Mouse (Mus musculus): ENCODE results near the gene Atad5. TPM values are rescaled to one million over a fixed set of nuclear protein-coding genes. Genes with fewer than 3 reads are reported as not detected.

Atad5 gene
- 5.9 to 8.3 TPM (median 6.9 TPM) in 4 replicates for total RNA-seq (2023)

DNA sequence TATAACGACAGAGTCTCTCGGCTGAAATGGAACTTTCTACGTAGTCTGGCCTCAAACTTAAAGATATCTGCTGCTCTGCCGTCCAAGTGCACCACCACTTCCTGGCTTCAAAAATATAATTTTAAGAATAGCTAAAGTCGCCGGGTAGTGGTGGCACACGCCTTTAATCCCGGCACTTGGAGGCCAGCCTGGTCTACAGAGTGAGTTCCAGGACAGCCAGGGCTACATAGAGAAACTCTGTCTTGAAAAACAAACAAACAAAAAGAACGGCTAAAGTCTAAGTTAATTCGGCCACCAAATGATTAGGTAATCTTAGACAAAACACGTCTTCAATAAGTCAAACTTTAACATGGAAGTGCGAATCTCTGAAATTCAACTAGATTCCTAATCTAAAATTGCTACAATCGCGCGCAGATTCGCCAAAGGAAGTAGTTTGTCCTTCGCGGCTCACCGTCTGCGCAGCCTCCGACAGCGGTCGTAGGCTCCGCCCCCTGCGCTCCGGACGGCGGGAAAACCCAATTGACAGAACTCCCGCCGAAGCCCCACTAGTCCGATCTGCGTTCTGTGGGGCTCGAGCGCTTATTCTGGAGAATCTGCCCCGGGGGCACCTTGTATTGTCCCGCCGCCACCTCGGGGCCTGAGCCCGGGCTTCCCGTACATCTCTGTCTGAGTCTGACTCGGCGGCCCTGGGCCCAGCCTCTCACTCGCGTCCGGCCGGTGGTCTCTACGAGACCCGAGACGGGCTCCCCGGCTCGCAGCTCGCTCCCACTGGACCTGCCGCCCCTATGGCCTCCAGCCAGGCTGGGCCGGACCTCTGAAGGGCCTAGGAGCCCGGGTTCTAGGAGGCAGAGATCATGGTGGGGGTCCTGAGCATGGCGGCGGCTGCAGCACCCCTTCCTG is at the start of gene Atad5:
Atad5 (plus strand) TSS at position 484 of the 900 bp plus-strand sequence.

DNA sequence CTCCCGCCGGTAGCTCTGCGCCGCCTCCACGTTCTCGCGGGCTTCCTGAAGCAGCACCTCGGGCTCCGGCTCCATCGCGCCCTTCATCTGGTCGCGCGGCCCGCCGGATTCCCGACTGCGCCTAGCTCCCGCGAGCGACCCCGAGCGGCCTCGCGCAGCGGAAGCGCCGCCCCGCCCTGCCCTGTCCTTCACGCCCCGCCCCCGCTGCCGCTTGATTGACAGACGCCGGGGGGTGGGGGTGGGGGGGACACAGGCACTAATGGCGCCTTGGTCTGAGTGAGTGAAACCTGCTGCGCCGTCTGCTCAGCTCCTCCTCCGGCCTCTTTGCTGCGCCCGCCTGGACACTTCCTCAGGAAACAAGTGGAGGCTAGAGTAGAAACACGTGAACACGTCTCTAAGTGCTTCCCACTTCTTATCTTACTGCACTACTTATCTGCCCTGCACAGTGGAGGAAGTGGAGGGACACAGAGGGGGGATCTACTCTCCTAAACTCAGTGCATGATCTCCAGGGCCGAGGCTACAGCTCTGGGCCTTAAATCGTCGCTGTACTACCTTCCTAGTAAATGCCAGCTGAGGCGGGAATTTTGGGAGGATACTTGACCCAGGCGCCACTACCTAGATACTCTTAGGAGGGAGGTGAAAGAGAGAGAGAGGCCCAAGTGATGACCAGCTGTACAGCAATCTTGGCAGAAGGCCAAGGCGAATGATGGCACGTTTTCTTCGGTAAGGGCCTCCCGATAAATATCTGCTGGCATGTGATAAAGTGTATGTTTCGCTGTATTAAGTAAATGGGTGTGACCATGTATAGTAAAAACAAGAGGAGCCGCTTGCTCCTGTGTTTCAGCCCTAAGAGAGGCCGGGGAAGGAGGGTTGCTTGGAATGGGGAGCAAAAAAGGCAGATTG is 8.1 kb upstream of the Atad5 start, which contains the start of gene Crlf3:
Crlf3 (minus strand) TSS at position 166 of the 903 bp plus-strand sequence.

DNA sequence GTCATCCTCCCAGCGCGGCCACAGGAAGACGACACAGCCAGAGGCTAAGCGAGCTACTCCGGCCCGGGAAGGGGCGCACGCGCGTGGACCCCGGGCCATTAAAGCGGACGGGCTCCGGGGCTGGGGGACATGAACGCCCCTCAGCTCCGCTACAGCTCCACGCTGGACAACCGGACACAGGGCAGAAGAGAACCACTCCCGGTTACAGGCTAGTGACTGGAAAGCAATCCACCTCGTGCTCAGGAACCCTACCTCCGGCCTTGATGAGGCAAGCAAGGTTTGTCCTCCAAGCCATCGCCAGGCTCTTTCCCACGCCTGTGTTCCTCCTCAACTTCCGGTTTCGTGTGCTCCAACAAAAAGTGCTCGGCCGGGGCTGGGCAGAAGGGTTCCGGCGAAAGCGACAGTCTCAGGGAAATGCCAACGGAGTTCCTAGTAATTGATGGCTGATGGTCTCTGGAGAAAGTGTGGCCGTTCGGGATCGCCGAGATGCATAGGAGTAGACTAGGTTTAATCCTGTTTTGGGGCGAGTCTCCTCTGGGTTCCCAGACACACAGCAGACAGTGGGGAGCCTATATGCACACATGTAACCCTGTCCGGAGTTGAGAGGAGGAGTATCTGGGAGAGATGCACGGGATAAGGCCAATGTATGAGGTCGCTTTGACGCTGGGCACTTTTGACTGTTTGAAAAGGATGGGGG is 52.8 kb downstream of the Atad5 start, which contains the start of gene Tefm:
Tefm (minus strand) TSS at position 351 of the 697 bp plus-strand sequence.

GRCm38 (mm10) chr11:80153857-80154495 is 64.8 kb downstream of the Atad5 start, which contains the start of gene Adap2:
Gene Adap2, plus strand, starts transcription at chr11:80154105.

GRCm38 (mm10) chr11:80183705-80184255 is 94.6 kb downstream of the Atad5 start, which contains the start of gene Rnf135:
Gene Rnf135, plus strand, starts transcription at chr11:80183851.

Other genes with a start within 250 kb of the Atad5 start
- gene Utp6, start 127.0 kb upstream of the Atad5 start, total RNA-seq (2023) = 27.7 to 56.8 TPM (median 31.9 TPM) in 4 replicates
- 83.2 to 85.5 TPM (median 84.8 TPM) in 4 replicates for gene Suz12, start 96.3 kb upstream of the Atad5 start, total RNA-seq (2023)
- gene Crlf3, start 8.4 kb upstream of the Atad5 start, total RNA-seq (2023) = 209 to 231 TPM (median 212 TPM) in 4 replicates
- 4.0 to 8.9 TPM (median 6.2 TPM) in 4 replicates for gene Tefm, start 52.8 kb downstream of the Atad5 start, total RNA-seq (2023)
- gene Adap2, start 64.7 kb downstream of the Atad5 start, total RNA-seq (2023) = 0.73 to 1.4 TPM (median 0.80 TPM) in 3 of 4 replicates, not detected in the other
- gene Rnf135, start 94.5 kb downstream of the Atad5 start, total RNA-seq (2023) = 8.1 to 12.2 TPM (median 9.3 TPM) in 4 replicates
- 42.9 to 50.8 TPM (median 48.8 TPM) in 4 replicates for gene Rhot1, start 119.6 kb downstream of the Atad5 start, total RNA-seq (2023)
- gene Rhbdl3, start 211.5 kb downstream of the Atad5 start, total RNA-seq (2023) = 0.26 to 0.75 TPM (median 0.50 TPM) in 4 replicates

Measured in B cell, adult 62 days (primary cell).